Mouse (Mus musculus): Measurements from ENCODE around the gene Gm10406. TPM values are rescaled to one million over a fixed set of nuclear protein-coding genes. Genes with fewer than 3 reads are reported as not detected.
"Not testable (repeated sequence)": the region's sequence is repeated elsewhere in the genome, so short reads cannot be mapped to it uniquely, and the experiment has no call there.

Gm10406 gene
- polyA plus RNA-seq (2015; fragmentation: Nextera tagmentation; extraction: Ambion mirVana), result 0.39 and 0.50 TPM in 2 replicates

DNA sequence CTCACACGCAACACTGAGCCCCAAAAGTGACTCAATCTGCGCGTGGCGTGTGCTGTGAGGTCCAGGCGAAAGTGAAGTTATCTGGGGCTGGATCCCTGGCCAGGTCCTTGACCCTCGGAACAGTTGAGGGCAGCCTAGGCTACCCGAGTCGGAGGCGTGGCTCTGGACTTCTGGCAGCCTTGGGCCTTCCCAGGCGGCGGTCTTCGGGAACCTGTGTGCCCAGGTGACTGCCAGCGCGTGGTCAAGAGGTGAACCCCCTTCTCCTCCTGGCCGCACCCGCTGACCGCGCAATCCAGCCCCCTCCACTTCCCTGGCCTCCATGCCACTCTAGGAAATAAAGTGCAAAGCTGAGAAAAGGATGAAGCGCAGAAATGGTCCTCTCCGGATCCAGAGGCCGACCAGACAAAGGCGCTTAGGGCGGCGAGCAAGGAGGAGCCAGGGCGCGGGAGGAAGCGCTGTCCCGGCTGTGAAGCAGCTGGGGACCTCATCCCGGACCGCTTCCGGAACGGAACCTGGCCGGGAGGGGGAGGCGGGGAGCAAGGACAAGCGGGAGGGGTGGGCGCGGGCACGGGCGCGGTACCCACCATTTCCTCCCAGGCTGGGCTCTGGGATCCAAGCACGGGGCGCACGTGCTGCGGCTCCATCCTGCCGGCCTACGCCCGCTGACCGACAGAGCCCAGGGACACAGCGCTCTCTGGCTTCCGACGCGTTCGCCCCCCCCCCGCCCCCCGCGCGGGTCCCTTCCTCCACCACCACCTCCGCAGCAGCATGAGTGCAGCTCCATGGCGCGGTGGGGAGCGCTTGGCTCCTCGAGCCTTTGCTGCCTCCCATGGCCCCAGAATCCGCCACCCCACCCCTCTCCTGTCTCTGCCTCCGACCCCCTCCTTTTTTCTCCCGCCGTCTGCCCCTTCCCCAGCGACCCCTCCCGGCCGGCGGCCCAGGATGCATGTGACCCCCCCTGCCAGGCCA is at the start of gene Gm10406:
Gene Gm10406, minus strand, starts transcription at position 669 of the 969 bp plus-strand sequence.
- not testable (repeated sequence) for ATAC-seq (ENCODE audit: borderline replicate concordance, extremely low read depth, low FRiP score, low TSS enrichment); H3K36me3 ChIP-seq; H3K27me3 ChIP-seq; H3K4me1 ChIP-seq; H3K9me3 ChIP-seq
- WGBS, result 0% methylated on average over 44 of the region's 70 CpGs
- H3K4me2 ChIP-seq, result peak within 1 kb of the TSS; percentile 89
- H3K4me3 ChIP-seq, result peak within 1 kb of the TSS; percentile 42
- H3K9ac ChIP-seq, result peak within 1 kb of the TSS; percentile 37; the same call in 1 of the 2 replicates
- peak within 1 kb of the TSS; percentile 66 for H3K27ac ChIP-seq

DNA sequence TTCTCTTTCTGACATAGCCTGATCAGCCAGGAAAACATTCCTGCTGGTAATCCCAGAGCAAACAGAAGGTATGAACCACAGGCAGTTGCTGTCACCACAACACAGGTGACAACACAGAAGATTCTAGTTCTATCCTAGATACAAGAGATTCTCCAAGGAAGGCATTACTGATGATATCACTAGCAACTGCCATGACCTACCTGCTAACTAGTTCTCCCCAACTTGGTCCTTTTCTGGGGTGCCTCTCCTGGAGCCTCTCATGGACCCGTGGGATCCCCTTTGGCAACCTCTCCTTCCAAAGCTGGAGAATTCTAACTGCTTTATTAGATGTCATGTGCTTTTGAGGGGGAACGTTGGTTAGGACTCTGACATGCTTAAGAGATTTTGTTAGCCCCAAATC is 17.6 kb upstream of the Gm10406 start, which contains the start of gene Gm3685:
Gene Gm3685, minus strand, starts transcription at position 101 of the 400 bp plus-strand sequence.
- not testable (repeated sequence) for ATAC-seq (ENCODE audit: borderline replicate concordance, extremely low read depth, low FRiP score, low TSS enrichment); H3K4me1 ChIP-seq; H3K9me3 ChIP-seq; H3K27ac ChIP-seq; H3K4me2 ChIP-seq; H3K36me3 ChIP-seq; H3K4me3 ChIP-seq; H3K27me3 ChIP-seq; H3K9ac ChIP-seq
- no CpG with 5 or more reads among the region's 2 CpGs for WGBS

- H3K9me3 ChIP-seq; H3K27ac ChIP-seq; H3K27me3 ChIP-seq; H3K4me3 ChIP-seq; ATAC-seq (ENCODE audit: borderline replicate concordance, extremely low read depth, low FRiP score, low TSS enrichment); H3K4me1 ChIP-seq; H3K9ac ChIP-seq; H3K36me3 ChIP-seq: not testable (repeated sequence)
- WGBS, result 1% methylated on average over 9 of the region's 9 CpGs
- peak overlapping the region; percentile 89 for H3K4me2 ChIP-seq
Measured at GRCm38 (mm10) chr14:7026274-7026673, 975 bp downstream of the Gm10406 start.

DNA sequence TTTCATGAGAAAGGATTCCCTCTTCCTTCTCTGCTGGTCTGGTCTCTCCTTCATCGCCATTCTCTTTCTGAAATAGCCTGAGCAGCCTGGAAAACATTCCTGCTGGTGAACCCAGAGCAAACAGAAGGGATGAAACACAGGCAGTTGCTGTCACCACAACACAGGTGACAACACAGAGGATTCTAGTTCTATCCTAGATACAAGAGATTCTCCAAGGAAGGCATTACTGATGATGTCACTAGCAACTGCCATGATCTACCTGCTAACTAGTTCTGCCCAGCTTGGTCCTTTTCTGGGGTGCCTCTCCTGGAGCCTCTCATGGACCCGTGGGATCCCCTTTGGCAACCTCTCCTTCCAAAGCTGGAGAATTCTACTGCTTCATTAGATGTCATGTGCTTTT is 53.5 kb downstream of the Gm10406 start, which contains the start of gene Gm6356:
Gene Gm6356, minus strand, starts transcription at position 101 of the 400 bp plus-strand sequence.
- H3K27ac ChIP-seq; H3K36me3 ChIP-seq; H3K4me2 ChIP-seq; H3K27me3 ChIP-seq; H3K9me3 ChIP-seq; H3K4me1 ChIP-seq; ATAC-seq (ENCODE audit: borderline replicate concordance, extremely low read depth, low FRiP score, low TSS enrichment); H3K4me3 ChIP-seq; H3K9ac ChIP-seq: not testable (repeated sequence)
- WGBS, result 50% methylated on average over 1 of the region's 2 CpGs

Other genes with a start within 250 kb of the Gm10406 start
- gene Gm3642, start 187.1 kb downstream of the Gm10406 start, polyA plus RNA-seq (2015; fragmentation: Nextera tagmentation; extraction: Ambion mirVana), result not detected in 2 replicates
- gene Gm3667, start 137.5 kb downstream of the Gm10406 start, polyA plus RNA-seq (2015; fragmentation: Nextera tagmentation; extraction: Ambion mirVana), result 0.75 and 0.84 TPM in 2 replicates
- gene Gm6356, start 53.6 kb downstream of the Gm10406 start, polyA plus RNA-seq (2015; fragmentation: Nextera tagmentation; extraction: Ambion mirVana), result not detected in 2 replicates
- not detected in 2 replicates for gene Gm3685, start 17.5 kb upstream of the Gm10406 start, polyA plus RNA-seq (2015; fragmentation: Nextera tagmentation; extraction: Ambion mirVana)
- 0.94 and 1.00 TPM in 2 replicates for gene Gm3696, start 73.2 kb upstream of the Gm10406 start, polyA plus RNA-seq (2015; fragmentation: Nextera tagmentation; extraction: Ambion mirVana)
- gene Gm6676, start 98.0 kb upstream of the Gm10406 start, polyA plus RNA-seq (2015; fragmentation: Nextera tagmentation; extraction: Ambion mirVana), result not detected in 2 replicates
- gene Gm3512, start 147.1 kb upstream of the Gm10406 start, polyA plus RNA-seq (2015; fragmentation: Nextera tagmentation; extraction: Ambion mirVana), result 3.1 and 4.2 TPM in 2 replicates
- gene Gm16434, start 167.1 kb upstream of the Gm10406 start, polyA plus RNA-seq (2015; fragmentation: Nextera tagmentation; extraction: Ambion mirVana), result not detected in 2 replicates
- gene Gm3727, start 237.3 kb upstream of the Gm10406 start, polyA plus RNA-seq (2015; fragmentation: Nextera tagmentation; extraction: Ambion mirVana), result not detected in 2 replicates